Mouse (Mus musculus): ENCODE measurements around the gene N4bp3. TPM values are rescaled to one million over a fixed set of nuclear protein-coding genes. Genes with fewer than 3 reads are reported as not detected.

The N4bp3 gene
- polyA plus RNA-seq, 1 experiment from 2014 or later = 11.8 TPM

- H3K4me3 ChIP-seq = peak overlapping the region; percentile 95
These were observed 43.4 kb downstream of the N4bp3 start for GRCm38 (mm10) chr11:51607096-51607738.

GRCm38 (mm10) chr11:51606447-51607095, 44.1 kb downstream of the N4bp3 start, which contains the start of gene Hnrnpab:
Hnrnpab (minus strand) TSS chr11:51606847.
- no peaks in the 10 kb centered on the region for H3K9me3 ChIP-seq
- peak; percentile 97 for ATAC-seq (ENCODE audit: low FRiP score, low read depth)

More at GRCm38 (mm10) chr11:51607096-51607738, 43.4 kb downstream of the N4bp3 start:
- peak; percentile 50 for ATAC-seq (ENCODE audit: low FRiP score, low read depth)
- Histone ChIP-seq H3K4me1 (peaks cover 33% of the 10 kb centered on the region), H3K27ac (replicated peaks) (peak overlapping the region; percentile 90), H3K36me3 (peaks cover 33% of the 10 kb centered on the region), H3K9me3 (no peaks in the 10 kb centered on the region), H3K4me2 (replicated peaks) (peak overlapping the region; percentile 58), H3K27me3 (no peaks in the 10 kb centered on the region), H3K9ac (replicated peaks) (peak overlapping the region; percentile 100)
- WGBS = 10% methylated on average over 15 of the region's 15 CpGs

GRCm38 (mm10) chr11:51605602-51606446, 44.8 kb downstream of the N4bp3 start:
- H3K9me3 ChIP-seq = no peaks in the 10 kb centered on the region
- peak overlapping the region; percentile 100 for H3K9ac ChIP-seq (replicated peaks)
- WGBS = under 1% methylated on average over 78 of the region's 81 CpGs
- H3K27me3 ChIP-seq = no peaks in the 10 kb centered on the region
- peak; percentile 53 for ATAC-seq (ENCODE audit: low FRiP score, low read depth)
- peak overlapping the region; percentile 93 for H3K27ac ChIP-seq (replicated peaks)
- H3K4me1 ChIP-seq = peaks cover 42% of the 10 kb centered on the region
- H3K4me3 ChIP-seq = peak overlapping the region; percentile 95
- H3K4me2 ChIP-seq (replicated peaks) = peak overlapping the region; percentile 84
- peaks cover 46% of the 10 kb centered on the region for H3K36me3 ChIP-seq

More at GRCm38 (mm10) chr11:51606447-51607095, 44.1 kb downstream of the N4bp3 start, which contains the start of gene Hnrnpab:
- Histone ChIP-seq H3K36me3 (peaks cover 39% of the 10 kb centered on the region), H3K9ac (replicated peaks) (peak within 1 kb of the TSS; percentile 100), H3K27ac (replicated peaks) (peak within 1 kb of the TSS; percentile 93), H3K4me1 (peaks cover 40% of the 10 kb centered on the region), H3K4me2 (replicated peaks) (peak within 1 kb of the TSS; percentile 84), H3K4me3 (peak within 1 kb of the TSS; percentile 95), H3K27me3 (no peaks in the 10 kb centered on the region)
- under 1% methylated on average over 91 of the region's 91 CpGs for WGBS

- Histone ChIP-seq H3K27ac (replicated peaks) (no peak overlapping the region), H3K27me3 (no peaks in the 10 kb centered on the region), H3K9me3 (no peaks in the 10 kb centered on the region), H3K4me1 (peaks cover 37% of the 10 kb centered on the region), H3K4me3 (peak overlapping the region; percentile 3; the same call in 1 of the 2 replicates), H3K36me3 (peaks cover 82% of the 10 kb centered on the region), H3K4me2 (replicated peaks) (no peak overlapping the region), H3K9ac (replicated peaks) (0 out of 2 replicates have a peak overlapping the region, but pooled peaks have one; percentile 17)
- ATAC-seq (ENCODE audit: low FRiP score, low read depth) = no peak
- 93% methylated on average over 3 of the region's 3 CpGs for WGBS
These were observed 48.4 kb downstream of the N4bp3 start for GRCm38 (mm10) chr11:51602253-51602652.

- Histone ChIP-seq H3K36me3 (peaks cover 97% of the 10 kb centered on the region), H3K4me1 (peaks cover 12% of the 10 kb centered on the region), H3K4me2 (replicated peaks) (no peak overlapping the region), H3K27ac (replicated peaks) (peak overlapping the region; percentile 8; the same call in 1 of the 2 replicates), H3K9ac (replicated peaks) (no peak overlapping the region), H3K4me3 (no peak overlapping the region), H3K27me3 (no peaks in the 10 kb centered on the region), H3K9me3 (no peaks in the 10 kb centered on the region)
- ATAC-seq (ENCODE audit: low FRiP score, low read depth) = no peak
- WGBS = 92% methylated on average over 2 of the region's 2 CpGs
These were observed 53.1 kb downstream of the N4bp3 start for GRCm38 (mm10) chr11:51597553-51597952.

- WGBS = 96% methylated on average over 1 of the region's 1 CpGs
These were observed 55.1 kb downstream of the N4bp3 start for GRCm38 (mm10) chr11:51595459-51596083.

GRCm38 (mm10) chr11:51594715-51595350, 55.8 kb downstream of the N4bp3 start:
- no peak overlapping the region for H3K9ac ChIP-seq (replicated peaks)
- H3K36me3 ChIP-seq = peaks cover 97% of the 10 kb centered on the region
- ATAC-seq (ENCODE audit: low FRiP score, low read depth) = no peak
- no peak overlapping the region for H3K27ac ChIP-seq (replicated peaks)
- 84% methylated on average over 3 of the region's 3 CpGs for WGBS
- no peaks in the 10 kb centered on the region for H3K9me3 ChIP-seq
- H3K27me3 ChIP-seq = no peaks in the 10 kb centered on the region
- no peak overlapping the region for H3K4me3 ChIP-seq
- H3K4me2 ChIP-seq (replicated peaks) = no peak overlapping the region
- no peaks in the 10 kb centered on the region for H3K4me1 ChIP-seq

More at GRCm38 (mm10) chr11:51595459-51596083, 55.1 kb downstream of the N4bp3 start:
- no peak for ATAC-seq (ENCODE audit: low FRiP score, low read depth)
- H3K4me2 ChIP-seq (replicated peaks) = no peak overlapping the region
- no peak overlapping the region for H3K9ac ChIP-seq (replicated peaks)
- no peak overlapping the region for H3K4me3 ChIP-seq
- H3K27ac ChIP-seq (replicated peaks) = no peak overlapping the region
- H3K4me1 ChIP-seq = no peaks in the 10 kb centered on the region
- no peaks in the 10 kb centered on the region for H3K27me3 ChIP-seq
- H3K9me3 ChIP-seq = no peaks in the 10 kb centered on the region
- peaks cover 97% of the 10 kb centered on the region for H3K36me3 ChIP-seq

- no peak overlapping the region for H3K4me2 ChIP-seq (replicated peaks)
- H3K4me3 ChIP-seq = no peak overlapping the region
- no peaks in the 10 kb centered on the region for H3K9me3 ChIP-seq
- H3K9ac ChIP-seq (replicated peaks) = no peak overlapping the region
- no peak overlapping the region for H3K27ac ChIP-seq (replicated peaks)
- H3K36me3 ChIP-seq = peaks cover 97% of the 10 kb centered on the region
- no peak for ATAC-seq (ENCODE audit: low FRiP score, low read depth)
- 94% methylated on average over 6 of the region's 6 CpGs for WGBS
- H3K27me3 ChIP-seq = no peaks in the 10 kb centered on the region
- H3K4me1 ChIP-seq = no peaks in the 10 kb centered on the region
These were observed 56.8 kb downstream of the N4bp3 start for GRCm38 (mm10) chr11:51593849-51594248.

- Histone ChIP-seq H3K36me3 (peaks cover 96% of the 10 kb centered on the region), H3K4me3 (no peak overlapping the region), H3K27me3 (no peaks in the 10 kb centered on the region), H3K27ac (replicated peaks) (no peak overlapping the region), H3K4me2 (replicated peaks) (no peak overlapping the region), H3K9ac (replicated peaks) (no peak overlapping the region), H3K9me3 (no peaks in the 10 kb centered on the region), H3K4me1 (no peaks in the 10 kb centered on the region)
- WGBS = 89% methylated on average over 4 of the region's 4 CpGs
- no peak for ATAC-seq (ENCODE audit: low FRiP score, low read depth)
These were observed 57.3 kb downstream of the N4bp3 start for GRCm38 (mm10) chr11:51593368-51593767.

Measured in midbrain, embryonic 12.5 days (tissue).